In the genomic region with DNA sequence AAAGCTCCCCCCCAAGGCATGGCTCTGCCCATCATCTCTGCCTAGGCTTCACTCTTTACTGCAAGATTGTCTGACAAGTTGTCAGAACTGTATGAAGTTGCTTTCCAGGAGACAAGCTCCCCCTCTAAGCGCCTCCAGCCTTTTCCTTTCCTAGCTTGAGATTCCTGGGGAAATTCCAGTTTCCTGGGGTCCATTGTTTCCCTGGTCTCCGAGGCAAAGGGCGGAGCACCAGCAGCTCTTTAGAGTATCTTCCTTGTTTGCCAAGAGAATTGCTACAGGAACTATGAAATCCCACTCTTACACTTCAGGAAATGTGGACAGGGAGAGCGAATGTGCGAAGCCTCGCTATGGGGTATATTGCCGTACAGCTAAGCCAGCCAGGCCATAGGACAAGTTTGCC, we compare ENCODE assay signal across 13 mouse cellular contexts.
A peak's percentile ranks its signal among the peaks of the same experiment; 100 is the strongest.
DNase-seq lines count a peak whose midpoint lies in the region; ATAC-seq and TF ChIP-seq lines count a peak whose summit lies in the region.
"Had no signal": no experiment of that assay in that cellular context is flagged by ENCODE, and none has a peak within 500 bp of the region (broad histone marks: within the 10 kb centered on the region; RNA-seq: fewer than 3 reads in every experiment).

No protein-coding gene starts in this region.

- intact Hi-C loops in left cerebral cortex, postnatal 36 days (cut with DNase I), result no loop called here

- no peak overlapping the region for H3K4me2 ChIP-seq in kidney, embryonic 14.5 days (replicated peaks; ENCODE audit: low read depth, low read length)
- H3K4me2 ChIP-seq: limb, embryonic 13.5 days; neural tube, embryonic 13.5 days had no signal

- ATAC-seq in kidney, embryonic 14.5 days (ENCODE audit: low FRiP score, low TSS enrichment), result no peak
- ATAC-seq: intestine, postnatal 0 days; midbrain, embryonic 16.5 days had no signal

- no peaks in the 10 kb centered on the region for H3K9me3 ChIP-seq in kidney, embryonic 14.5 days (ENCODE audit: control insufficient read depth, low read length)
- H3K9me3 ChIP-seq: limb, embryonic 13.5 days; neural tube, embryonic 13.5 days had no signal

- peak; percentile 15 to 37 for DNase-seq in adrenal gland, adult (ENCODE audit: inconsistent age in 2 of 2, low spot score in 1 of 2)
- DNase-seq in adrenal gland, adult 8-10 months, result no peak
- peak; percentile 43 for DNase-seq in kidney, adult 2 months
- peak; percentile 15 to 44 for DNase-seq in kidney, postnatal 25 days
- no peak for DNase-seq in urinary bladder, adult 2 months (ENCODE audit: low spot score)
- DNase-seq in left cerebral cortex, postnatal 36 days (ENCODE audit: low spot score in 2 of 2), result no peak
- DNase-seq: cerebellum, adult 2 months had no signal

- H3K36me3 ChIP-seq in kidney, adult 2 months (ENCODE audit: control insufficient read depth, insufficient read depth, low read length), result no peaks in the 10 kb centered on the region
- no peaks in the 10 kb centered on the region for H3K36me3 ChIP-seq in kidney, embryonic 14.5 days (ENCODE audit: control insufficient read depth, insufficient read depth, low read length)
- H3K36me3 ChIP-seq: limb, embryonic 13.5 days; neural tube, embryonic 13.5 days had no signal

- H3K4me3 ChIP-seq in kidney, adult 2 months (ENCODE audit: insufficient read depth, low read depth, low read length), result no peak overlapping the region
- H3K4me3 ChIP-seq in kidney, embryonic 14.5 days (ENCODE audit: low read length), result no peak overlapping the region
- H3K4me3 ChIP-seq in brown adipose tissue, adult 24 weeks (ENCODE audit: insufficient read depth, low read depth, low read length), result no peak overlapping the region
- H3K4me3 ChIP-seq: limb, embryonic 13.5 days; neural tube, embryonic 13.5 days had no signal

- 76% methylated on average over 7 of the region's 7 CpGs for WGBS in kidney, adult 2 months
- WGBS in kidney, embryonic 14.5 days, result 75% methylated on average over 7 of the region's 7 CpGs

- TF ChIP-seq POLR2A in kidney, adult 2 months (IDR thresholded peaks at IDR 0.05; ENCODE audit: low read depth, low read length), result no peak

- H3K27ac ChIP-seq in kidney, adult 2 months (ENCODE audit: insufficient read depth, low read depth, low read length), result no peak overlapping the region
- H3K27ac ChIP-seq in kidney, embryonic 14.5 days (ENCODE audit: low read depth, low read length), result no peak overlapping the region
- H3K27ac ChIP-seq in brown adipose tissue, adult 24 weeks (replicated peaks; ENCODE audit: low read depth, low read length), result peak overlapping the region; percentile 67
- H3K27ac ChIP-seq: limb, embryonic 13.5 days; neural tube, embryonic 13.5 days had no signal

- no peaks in the 10 kb centered on the region for H3K27me3 ChIP-seq in kidney, adult 2 months (replicated peaks; ENCODE audit: control insufficient read depth, insufficient read depth, low read length)
- no peaks in the 10 kb centered on the region for H3K27me3 ChIP-seq in kidney, embryonic 14.5 days (ENCODE audit: control insufficient read depth, insufficient read depth, low read length)
- H3K27me3 ChIP-seq: limb, embryonic 13.5 days; neural tube, embryonic 13.5 days had no signal

- TF ChIP-seq CTCF in kidney, adult 2 months (conservative IDR thresholded peaks at IDR 0.05; ENCODE audit: insufficient read depth, insufficient read length, low read depth, low read length), result no peak

- H3K4me1 ChIP-seq in kidney, adult 2 months (ENCODE audit: control insufficient read depth, insufficient read depth, low read length), result no peaks in the 10 kb centered on the region
- H3K4me1 ChIP-seq in kidney, embryonic 14.5 days (ENCODE audit: control insufficient read depth, insufficient read depth, low read length), result no peaks in the 10 kb centered on the region
- H3K4me1 ChIP-seq in brown adipose tissue, adult 24 weeks (ENCODE audit: control insufficient read depth, insufficient read depth, insufficient read length, low read length), result peaks cover 17% of the 10 kb centered on the region; the same call in 1 of the 2 replicates
- H3K4me1 ChIP-seq: neural tube, embryonic 13.5 days had no signal

- H3K9ac ChIP-seq in kidney, embryonic 14.5 days (ENCODE audit: low read depth, low read length), result no peak overlapping the region
- H3K9ac ChIP-seq: limb, embryonic 13.5 days; neural tube, embryonic 13.5 days had no signal

Comparison
In these comparisons a context has a peak if more than half of its experiments do, and no peak if none do; other contexts are left out.
1. DNase-seq: peak in adrenal gland, adult (2 of 2), kidney, adult 2 months (single experiment) and kidney, postnatal 25 days (2 of 2); none in adrenal gland, adult 8-10 months (single experiment), urinary bladder, adult 2 months (single experiment) and left cerebral cortex, postnatal 36 days (0 of 2).